Mouse (Mus musculus) liver, embryonic 16.5 days (tissue): Measurements from ENCODE around the gene Ttll4. TPM values are rescaled to one million over a fixed set of nuclear protein-coding genes. Genes with fewer than 3 reads are reported as not detected.
A peak's percentile ranks its signal among the peaks of the same experiment; 100 is the strongest.

Source experiments
- ATAC-seq: fragments of 200-750 bp; cut with Nextera tagmentation; 2 replicates; pipeline ENCODE4 v1.8.0; 2017; ENCODE audit warnings: low read depth, mild to moderate bottlenecking, moderate number of reproducible peaks, moderate library complexity
- H3K27ac ChIP-seq: fragments of 300-500 bp; sonication (generic); 2 replicates; pipeline ENCODE4 v1.5.1; 2014; ENCODE audit warnings: mild to moderate bottlenecking, low read length
- H3K27me3 ChIP-seq: fragments of 300-500 bp; sonication (generic); 2 replicates; pipeline ENCODE4 v1.6.1; 2014; ENCODE audit warnings: low read depth, low read length, mixed read lengths; ENCODE audit not compliant: control insufficient read depth, insufficient read depth
- H3K36me3 ChIP-seq: fragments of 300-500 bp; sonication (generic); 2 replicates; pipeline ENCODE4 v1.6.1; 2014; ENCODE audit warnings: mild to moderate bottlenecking; ENCODE audit not compliant: control insufficient read depth, insufficient read depth
- H3K4me1 ChIP-seq: fragments of 300-500 bp; sonication (generic); 2 replicates; pipeline ENCODE4 v1.6.1; 2014; ENCODE audit warnings: low read depth, low read length, mixed read lengths; ENCODE audit not compliant: control insufficient read depth
- H3K4me2 ChIP-seq: fragments of 300-500 bp; sonication (generic); 2 replicates; pipeline ENCODE4 v1.6.1; 2014; ENCODE audit warnings: low read depth, low read length, mixed read lengths
- H3K4me3 ChIP-seq: fragments of 300-500 bp; sonication (generic); 2 replicates; pipeline ENCODE4 v1.5.1; 2014; ENCODE audit warnings: low read depth, mild to moderate bottlenecking, low read length
- H3K9ac ChIP-seq: fragments of 300-500 bp; sonication (generic); 2 replicates; pipeline ENCODE4 v1.6.1; 2014; ENCODE audit warnings: low read depth, low read length
- H3K9me3 ChIP-seq: fragments of 300-500 bp; sonication (generic); replicated peaks from 2 replicates; pipeline ENCODE4 v1.6.1; 2016; ENCODE audit warnings: low read length; ENCODE audit not compliant: control insufficient read depth
- WGBS: fragments of 180-500 bp; shearing (Covaris S2); extraction: QIAGEN DNeasy Blood & Tissue Kit; methylation state at CpG from one replicate; pipeline ENCODE4 v1.1.7; 2014; ENCODE audit not compliant: insufficient replicate concordance; 5-methylcytosine and 5-hydroxymethylcytosine counted together
- polyA plus RNA-seq: library from polyadenylated mRNA; unstranded; fragments of >200 nt; fragmentation: Nextera tagmentation; extraction: Ambion mirVana; gene quantifications from 2 replicates; pipeline ENCODE4 v1.2.1, GENCODE M21; 2015

Gene Ttll4
- polyA plus RNA-seq, 1 experiment from 2014 or later = 4.6 TPM

DNA sequence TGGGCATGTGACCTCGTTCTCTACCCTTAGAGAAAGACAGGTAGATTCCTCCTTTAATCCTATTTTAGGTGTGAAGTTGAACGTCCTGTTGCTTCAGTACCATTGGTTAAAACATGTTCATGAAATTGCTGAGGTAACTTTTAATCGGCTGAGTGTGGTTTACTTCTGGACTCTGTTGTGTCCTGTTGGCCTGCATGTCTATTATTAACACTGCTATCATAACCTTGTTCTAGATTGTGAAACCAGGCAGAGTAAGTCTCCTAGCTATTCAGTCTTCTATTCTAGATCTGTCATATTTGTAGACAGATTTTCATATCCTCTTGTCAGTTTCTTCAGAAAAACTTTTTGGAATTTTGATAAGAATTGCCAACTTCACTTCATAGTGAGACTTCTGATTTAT is 6.8 kb downstream of the Ttll4 start:
- ATAC-seq = no peak
- WGBS = 60% methylated on average over 3 of the region's 3 CpGs

DNA sequence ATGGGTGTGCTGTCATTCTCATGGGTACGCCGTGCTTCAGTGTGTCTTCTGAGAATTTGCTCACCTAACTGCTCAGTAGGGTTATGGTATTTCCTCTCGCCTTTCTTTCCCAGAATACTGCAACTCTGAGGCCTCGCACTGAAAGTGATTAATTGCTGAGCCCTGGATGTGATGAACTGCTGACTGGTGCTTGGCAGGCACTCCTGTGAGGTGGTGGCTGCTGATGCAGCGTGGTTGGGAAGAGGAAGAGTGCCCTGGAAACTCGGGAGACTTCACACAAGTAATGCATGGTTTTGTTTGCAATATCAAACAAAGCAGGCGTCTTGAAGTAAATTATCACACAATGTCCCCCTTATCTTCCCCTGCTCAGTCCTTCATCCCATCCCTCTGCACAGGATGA is 11.2 kb downstream of the Ttll4 start:
- ATAC-seq = no peak
- H3K4me2 ChIP-seq = no peak overlapping the region
- no peak overlapping the region for H3K4me3 ChIP-seq
- H3K36me3 ChIP-seq = no peaks in the 10 kb centered on the region
- H3K9ac ChIP-seq = no peak overlapping the region
- WGBS = 56% methylated on average over 7 of the region's 7 CpGs
- H3K27ac ChIP-seq = no peak overlapping the region
- no peaks in the 10 kb centered on the region; the same call in 1 of the 2 replicates for H3K4me1 ChIP-seq
- H3K27me3 ChIP-seq = no peaks in the 10 kb centered on the region
- H3K9me3 ChIP-seq = no peaks in the 10 kb centered on the region

More for the DNA sequence above, 6.8 kb downstream of the Ttll4 start:
- Histone ChIP-seq H3K27ac (no peak overlapping the region), H3K4me1 (peaks cover 7% of the 10 kb centered on the region), H3K36me3 (no peaks in the 10 kb centered on the region), H3K27me3 (no peaks in the 10 kb centered on the region), H3K4me3 (no peak overlapping the region), H3K9ac (no peak overlapping the region), H3K4me2 (no peak overlapping the region), H3K9me3 (no peaks in the 10 kb centered on the region)

DNA sequence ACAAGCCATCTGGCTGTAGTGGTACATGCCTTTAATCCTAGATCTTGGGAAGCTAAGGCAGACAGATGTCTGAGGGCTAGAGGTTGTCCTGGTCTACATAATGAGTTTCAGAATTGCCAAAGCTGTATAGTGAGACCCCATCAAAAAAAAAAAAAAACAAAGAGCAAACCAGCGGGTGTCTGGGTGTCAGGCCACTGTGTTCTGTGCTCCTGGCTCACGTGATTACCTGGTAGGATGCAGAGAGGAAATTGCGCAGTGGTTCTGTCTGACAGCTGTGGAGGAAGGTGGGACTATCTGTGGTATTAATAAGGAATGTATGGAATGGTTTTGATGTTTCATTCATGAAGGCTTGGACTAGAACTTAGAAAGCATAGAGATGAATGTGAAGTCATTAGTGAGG is 15.3 kb downstream of the Ttll4 start:
- Histone ChIP-seq H3K27me3 (no peaks in the 10 kb centered on the region), H3K27ac (no peak overlapping the region), H3K36me3 (peaks cover 11% of the 10 kb centered on the region), H3K9me3 (no peaks in the 10 kb centered on the region), H3K4me1 (no peaks in the 10 kb centered on the region; the same call in 1 of the 2 replicates), H3K4me3 (no peak overlapping the region), H3K4me2 (no peak overlapping the region), H3K9ac (no peak overlapping the region)
- 85% methylated on average over 3 of the region's 3 CpGs for WGBS
- ATAC-seq = no peak

DNA sequence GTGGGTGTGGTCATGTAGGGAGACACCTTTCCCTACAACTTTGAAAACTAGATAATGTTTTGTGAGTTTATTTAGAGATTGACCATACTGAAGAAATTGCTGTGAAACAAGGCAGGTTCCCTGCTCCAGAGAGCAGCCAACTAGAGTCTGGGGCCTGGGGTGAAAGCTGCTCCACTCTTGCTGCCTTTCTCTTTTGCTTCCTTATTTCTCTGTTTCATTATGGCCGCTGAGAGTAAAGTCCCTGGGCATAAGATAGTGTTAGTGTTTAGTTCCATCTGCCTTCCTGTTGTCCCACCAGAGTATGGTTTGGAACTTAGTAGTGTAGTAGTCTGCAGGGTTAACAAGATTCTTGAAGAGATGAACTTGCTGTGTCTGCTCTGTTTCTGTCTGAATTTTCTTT is 16.3 kb downstream of the Ttll4 start:
- 56% methylated on average over 1 of the region's 1 CpGs for WGBS

DNA sequence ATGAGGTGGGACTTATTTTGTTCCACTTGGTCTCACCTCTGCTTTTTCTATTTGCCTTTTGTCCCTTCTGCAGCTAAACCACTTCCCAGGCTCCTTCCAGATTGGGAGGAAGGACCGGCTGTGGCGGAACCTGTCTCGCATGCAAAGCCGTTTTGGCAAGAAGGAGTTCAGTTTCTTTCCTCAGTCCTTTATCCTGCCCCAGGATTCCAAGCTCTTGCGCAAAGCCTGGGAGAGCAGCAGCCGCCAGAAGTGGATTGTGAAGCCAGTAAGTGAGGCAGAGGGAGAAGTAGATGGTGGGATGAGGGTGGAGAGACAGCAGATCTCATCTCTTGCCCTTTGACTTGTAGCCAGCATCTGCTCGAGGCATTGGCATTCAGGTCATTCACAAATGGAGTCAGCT is 25.6 kb downstream of the Ttll4 start:
- peaks cover 41% of the 10 kb centered on the region for H3K36me3 ChIP-seq
- no peak overlapping the region for H3K4me2 ChIP-seq
- no peaks in the 10 kb centered on the region for H3K9me3 ChIP-seq
- no peaks in the 10 kb centered on the region for H3K4me1 ChIP-seq
- H3K27me3 ChIP-seq = no peaks in the 10 kb centered on the region
- no peak overlapping the region for H3K4me3 ChIP-seq
- no peak overlapping the region for H3K9ac ChIP-seq
- no peak overlapping the region for H3K27ac ChIP-seq
- 83% methylated on average over 7 of the region's 7 CpGs for WGBS
- ATAC-seq = no peak

More for the DNA sequence above, 16.3 kb downstream of the Ttll4 start:
- no peak overlapping the region for H3K27ac ChIP-seq
- ATAC-seq = no peak
- H3K4me3 ChIP-seq = no peak overlapping the region
- H3K36me3 ChIP-seq = peaks cover 11% of the 10 kb centered on the region
- H3K4me1 ChIP-seq = no peaks in the 10 kb centered on the region; the same call in 1 of the 2 replicates
- H3K9ac ChIP-seq = no peak overlapping the region
- H3K9me3 ChIP-seq = no peaks in the 10 kb centered on the region
- H3K4me2 ChIP-seq = no peak overlapping the region
- H3K27me3 ChIP-seq = no peaks in the 10 kb centered on the region

DNA sequence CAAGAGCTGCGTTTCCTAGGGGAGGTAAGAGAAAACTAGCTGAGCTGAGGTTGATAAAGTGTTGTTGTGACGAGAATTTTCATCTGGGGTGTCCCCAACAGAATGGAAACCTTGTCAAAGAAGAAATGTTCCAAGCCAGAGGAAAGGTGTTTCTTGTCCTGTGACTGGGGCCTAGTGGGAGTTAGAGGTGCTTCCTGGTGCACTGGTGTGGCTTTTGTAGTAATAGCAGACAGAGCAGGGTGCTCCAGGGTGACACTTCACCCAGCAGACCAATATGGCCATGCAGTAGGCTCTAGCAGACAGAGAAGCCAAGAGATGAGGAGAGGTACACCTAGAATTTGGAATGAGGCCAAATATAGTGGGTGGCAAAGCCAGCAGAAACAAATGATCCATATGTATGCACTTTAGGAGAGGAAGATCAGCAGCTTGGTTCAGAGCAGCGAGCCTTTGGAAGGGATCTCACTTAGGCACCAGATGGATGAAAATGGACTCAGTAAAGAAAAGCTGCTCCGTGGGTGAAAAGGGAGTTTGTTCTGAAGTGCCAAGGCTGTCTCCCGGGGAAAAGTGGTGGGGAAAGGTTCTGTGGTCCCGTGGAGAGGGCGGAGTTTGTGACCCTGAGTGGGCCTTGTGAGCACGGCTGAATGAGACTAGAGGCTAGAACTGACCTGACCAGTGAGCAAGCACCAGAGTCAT is 32.5 kb downstream of the Ttll4 start:
- H3K36me3 ChIP-seq = peaks cover 25% of the 10 kb centered on the region
- ATAC-seq = no peak
- 76% methylated on average over 8 of the region's 8 CpGs for WGBS
- H3K9me3 ChIP-seq = no peaks in the 10 kb centered on the region
- H3K27ac ChIP-seq = no peak overlapping the region
- no peak overlapping the region for H3K9ac ChIP-seq
- no peak overlapping the region for H3K4me3 ChIP-seq
- H3K4me1 ChIP-seq = no peaks in the 10 kb centered on the region; the same call in 1 of the 2 replicates
- H3K27me3 ChIP-seq = no peaks in the 10 kb centered on the region
- no peak overlapping the region for H3K4me2 ChIP-seq

DNA sequence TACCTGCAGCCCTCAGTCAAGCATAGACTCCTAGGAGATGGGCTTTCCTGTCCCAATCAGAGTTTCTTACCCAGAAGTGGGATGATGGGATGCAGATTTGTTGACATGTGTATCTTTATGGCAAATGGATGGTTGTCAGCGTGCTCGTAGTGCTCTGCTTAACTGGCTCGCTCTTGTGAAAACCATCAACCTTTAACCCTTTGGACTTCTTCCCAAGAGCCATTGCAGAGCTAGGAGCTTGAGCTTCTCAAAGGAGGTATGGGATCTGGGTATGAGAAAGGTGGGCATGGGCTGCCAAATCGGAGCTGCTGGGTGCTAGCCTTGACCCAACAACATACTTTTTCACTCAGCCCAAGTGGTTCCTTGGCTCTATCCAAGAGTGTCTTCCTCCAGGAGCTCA is 34.3 kb downstream of the Ttll4 start:
- Histone ChIP-seq H3K4me3 (no peak overlapping the region), H3K4me1 (no peaks in the 10 kb centered on the region; the same call in 1 of the 2 replicates), H3K9ac (no peak overlapping the region), H3K27me3 (no peaks in the 10 kb centered on the region), H3K9me3 (no peaks in the 10 kb centered on the region), H3K4me2 (no peak overlapping the region), H3K36me3 (peaks cover 13% of the 10 kb centered on the region), H3K27ac (no peak overlapping the region)
- no peak for ATAC-seq
- WGBS = 79% methylated on average over 4 of the region's 4 CpGs

DNA sequence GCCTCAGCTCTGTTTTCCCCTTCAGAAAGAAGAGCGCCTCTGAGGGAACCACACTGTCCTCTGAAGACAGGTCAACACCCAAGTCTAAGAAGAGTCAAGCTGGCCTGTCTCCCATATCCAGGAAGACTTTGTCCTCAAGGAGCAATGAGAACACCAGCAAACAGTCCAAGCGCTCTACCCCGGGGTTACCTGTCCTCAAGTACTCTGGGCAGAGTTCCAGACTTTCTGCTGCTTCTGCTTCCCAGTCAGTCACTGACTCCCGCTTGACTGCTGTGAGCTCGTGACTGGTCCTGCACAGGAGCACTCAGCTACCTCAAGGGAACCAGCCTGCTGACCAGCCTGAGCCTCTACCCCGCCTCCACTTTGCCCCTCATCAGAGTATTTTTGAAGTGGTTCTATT is 35.9 kb downstream of the Ttll4 start:
- Histone ChIP-seq H3K4me1 (no peaks in the 10 kb centered on the region; the same call in 1 of the 2 replicates), H3K4me3 (no peak overlapping the region), H3K9me3 (no peaks in the 10 kb centered on the region), H3K27ac (no peak overlapping the region), H3K36me3 (peaks cover 10% of the 10 kb centered on the region; the same call in 1 of the 2 replicates), H3K4me2 (no peak overlapping the region), H3K9ac (no peak overlapping the region), H3K27me3 (no peaks in the 10 kb centered on the region)
- ATAC-seq = no peak
- WGBS = 77% methylated on average over 6 of the region's 6 CpGs

DNA sequence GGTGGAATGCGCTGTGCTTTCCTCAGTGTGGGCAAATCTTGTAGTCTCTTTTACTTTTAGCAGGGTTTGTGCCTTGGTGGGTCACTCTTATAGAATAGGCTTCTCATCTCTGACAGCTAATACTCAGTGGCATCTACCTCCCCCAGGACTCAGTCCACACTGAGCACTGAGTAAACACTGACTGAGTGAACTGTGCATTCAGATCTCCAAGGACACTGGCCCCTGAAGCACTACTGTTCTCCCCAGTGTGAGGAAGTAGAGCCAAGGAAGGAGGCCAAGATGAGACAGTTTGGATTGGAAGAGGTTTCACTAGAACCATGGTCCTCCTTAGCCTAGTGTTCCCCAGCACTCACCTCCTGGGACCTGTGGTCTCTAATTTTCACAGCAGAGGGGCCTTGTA is 36.8 kb downstream of the Ttll4 start:
- no peak overlapping the region for H3K4me2 ChIP-seq
- 0 out of 2 replicates have a peak overlapping the region, but pooled peaks have one; percentile 12 for H3K27ac ChIP-seq
- ATAC-seq = peak; percentile 64
- H3K36me3 ChIP-seq = peaks cover 10% of the 10 kb centered on the region; the same call in 1 of the 2 replicates
- H3K4me3 ChIP-seq = no peak overlapping the region
- no peaks in the 10 kb centered on the region for H3K27me3 ChIP-seq
- no peak overlapping the region for H3K9ac ChIP-seq
- H3K9me3 ChIP-seq = no peaks in the 10 kb centered on the region
- no peaks in the 10 kb centered on the region; the same call in 1 of the 2 replicates for H3K4me1 ChIP-seq
- WGBS = 88% methylated on average over 1 of the region's 1 CpGs
